Mouse (Mus musculus): Measurements from ENCODE around the gene Tet2.

- TF ChIP-seq CTCF (IDR thresholded peaks at IDR 0.05; ENCODE audit: low read depth) (no peak), EP300 (optimal IDR thresholded peaks at IDR 0.05) (no peak)
Observed at GRCm38 (mm10) chr3:133557602-133558001, 12.7 kb upstream of the Tet2 start.

All from stomach, postnatal 0 days (tissue).